20 mouse cellular contexts compared by ENCODE assay signal in genomic region chr9:32910641-32911040, GRCm38 (mm10).
A peak's percentile ranks its signal among the peaks of the same experiment; 100 is the strongest.
DNase-seq lines count a peak whose midpoint lies in the region; ATAC-seq lines count a peak whose summit lies in the region.
"Had no signal": no experiment of that assay in that cellular context is flagged by ENCODE, and none has a peak within 500 bp of the region (broad histone marks: within the 10 kb centered on the region; RNA-seq: fewer than 3 reads in every experiment).

No protein-coding gene starts in this region.

- ATAC-seq in heart, embryonic 12.5 days (ENCODE audit: insufficient number of reproducible peaks, low FRiP score): no peak
- ATAC-seq: forebrain, embryonic 14.5 days; intestine, embryonic 15.5 days had no signal

- no peaks in the 10 kb centered on the region for H3K27me3 ChIP-seq in heart, embryonic 12.5 days (replicated peaks)
- H3K27me3 ChIP-seq: embryonic facial prominence, embryonic 13.5 days; hindbrain, embryonic 13.5 days; intestine, embryonic 15.5 days; neural tube, embryonic 12.5 days had no signal

- H3K4me2 ChIP-seq in heart, embryonic 12.5 days: no peak overlapping the region
- H3K4me2 ChIP-seq: embryonic facial prominence, embryonic 13.5 days; hindbrain, embryonic 13.5 days; intestine, embryonic 15.5 days; liver, embryonic 11.5 days; neural tube, embryonic 12.5 days had no signal

- H3K9ac ChIP-seq in heart, embryonic 12.5 days: no peak overlapping the region
- H3K9ac ChIP-seq: embryonic facial prominence, embryonic 13.5 days; hindbrain, embryonic 13.5 days; intestine, embryonic 15.5 days; neural tube, embryonic 12.5 days had no signal

- DNase-seq in heart, adult 11 months: peak; percentile 85
- DNase-seq in T-cell, adult 2 months (ENCODE audit: low spot score): peak; percentile 89
- peak; percentile 78 to 88 for DNase-seq in natural killer cell, adult 2 months (ENCODE audit: low spot score in 2 of 2)
- DNase-seq in thymus, postnatal 14 days: peak; percentile 75
- no peak for DNase-seq in urinary bladder, postnatal 4 days (ENCODE audit: low spot score in 2 of 2)
- no peak for DNase-seq in right cerebral cortex, postnatal 4 days
- no peak for DNase-seq in B cell, adult 2 months
- DNase-seq: adrenal gland, adult 8-10 months; cerebellum, postnatal 10 days; gastrocnemius, postnatal 36 days; heart, postnatal 14 days; lung, adult 2 months had no signal

- H3K36me3 ChIP-seq in heart, embryonic 12.5 days: no peaks in the 10 kb centered on the region
- H3K36me3 ChIP-seq: embryonic facial prominence, embryonic 13.5 days; heart, embryonic 10.5 days; hindbrain, embryonic 13.5 days; intestine, embryonic 15.5 days; neural tube, embryonic 12.5 days had no signal

- no peaks in the 10 kb centered on the region for H3K9me3 ChIP-seq in heart, embryonic 12.5 days (replicated peaks)
- H3K9me3 ChIP-seq: embryonic facial prominence, embryonic 13.5 days; heart, embryonic 10.5 days; hindbrain, embryonic 13.5 days; intestine, embryonic 15.5 days; neural tube, embryonic 12.5 days had no signal

- 40% methylated on average over 7 of the region's 7 CpGs for WGBS in heart, embryonic 12.5 days

- no peak overlapping the region for H3K4me3 ChIP-seq in heart, embryonic 12.5 days
- H3K4me3 ChIP-seq: embryonic facial prominence, embryonic 13.5 days; heart, embryonic 10.5 days; hindbrain, embryonic 13.5 days; intestine, embryonic 15.5 days; neural tube, embryonic 12.5 days had no signal

- H3K4me1 ChIP-seq in heart, embryonic 12.5 days (replicated peaks): peaks cover 28% of the 10 kb centered on the region
- H3K4me1 ChIP-seq: embryonic facial prominence, embryonic 13.5 days; hindbrain, embryonic 13.5 days; intestine, embryonic 15.5 days; neural tube, embryonic 12.5 days had no signal

- H3K27ac ChIP-seq in heart, embryonic 12.5 days (ENCODE audit: poor library complexity, severe bottlenecking): no peak overlapping the region
- H3K27ac ChIP-seq: embryonic facial prominence, embryonic 13.5 days; heart, embryonic 10.5 days; hindbrain, embryonic 13.5 days; intestine, embryonic 15.5 days; neural tube, embryonic 12.5 days had no signal

Comparison
In these comparisons a context has a peak if more than half of its experiments do, and no peak if none do; other contexts are left out.
1. DNase-seq: peak in heart, adult 11 months (single experiment), T-cell, adult 2 months (single experiment), natural killer cell, adult 2 months (2 of 2) and thymus, postnatal 14 days (single experiment); none in urinary bladder, postnatal 4 days (0 of 2), right cerebral cortex, postnatal 4 days (single experiment) and B cell, adult 2 months (0 of 2).